28 mouse cellular contexts compared by ENCODE assay signal in genomic region chr7:99235657-99236056, GRCm38 (mm10). TPM values are rescaled to one million over a fixed set of nuclear protein-coding genes. Genes with fewer than 3 reads are reported as not detected.
A peak's percentile ranks its signal among the peaks of the same experiment; 100 is the strongest.
DNase-seq lines count a peak whose midpoint lies in the region; ATAC-seq lines count a peak whose summit lies in the region.
"Had no signal": no experiment of that assay in that cellular context is flagged by ENCODE, and none has a peak within 500 bp of the region (broad histone marks: within the 10 kb centered on the region; RNA-seq: fewer than 3 reads in every experiment).

No protein-coding gene starts in this region.

- no peak overlapping the region for H3K4me2 ChIP-seq in hindbrain, embryonic 11.5 days (replicated peaks; ENCODE audit: low read depth, low read length)
- H3K4me2 ChIP-seq: forebrain, embryonic 13.5 days; heart, embryonic 11.5 days; kidney, embryonic 15.5 days; liver, embryonic 12.5 days; midbrain, embryonic 13.5 days had no signal

- peaks cover 27% of the 10 kb centered on the region for H3K27me3 ChIP-seq in hindbrain, embryonic 10.5 days (ENCODE audit: insufficient read depth, poor library complexity, severe bottlenecking)
- H3K27me3 ChIP-seq in hindbrain, embryonic 11.5 days (ENCODE audit: control insufficient read depth, insufficient read depth, low read length) = no peaks in the 10 kb centered on the region
- H3K27me3 ChIP-seq in limb, embryonic 10.5 days (ENCODE audit: low read depth, poor library complexity, severe bottlenecking) = no peaks in the 10 kb centered on the region
- H3K27me3 ChIP-seq in midbrain, embryonic 10.5 days (ENCODE audit: low read depth, poor library complexity, severe bottlenecking) = peaks cover 24% of the 10 kb centered on the region

- H3K9me3 ChIP-seq in hindbrain, embryonic 10.5 days = no peaks in the 10 kb centered on the region
- H3K9me3 ChIP-seq in hindbrain, embryonic 11.5 days (ENCODE audit: control insufficient read depth, low read length) = no peaks in the 10 kb centered on the region
- H3K9me3 ChIP-seq in limb, embryonic 10.5 days (replicated peaks) = no peaks in the 10 kb centered on the region
- H3K9me3 ChIP-seq in midbrain, embryonic 10.5 days (replicated peaks) = no peaks in the 10 kb centered on the region
- H3K9me3 ChIP-seq: forebrain, embryonic 13.5 days; kidney, embryonic 15.5 days; liver, embryonic 12.5 days; midbrain, embryonic 13.5 days had no signal

- no peaks in the 10 kb centered on the region; the same call in 1 of the 2 replicates for H3K36me3 ChIP-seq in hindbrain, embryonic 10.5 days
- H3K36me3 ChIP-seq in hindbrain, embryonic 11.5 days (ENCODE audit: control insufficient read depth, insufficient read depth, low read length) = no peaks in the 10 kb centered on the region
- peaks cover 26% of the 10 kb centered on the region for H3K36me3 ChIP-seq in limb, embryonic 10.5 days
- H3K36me3 ChIP-seq in midbrain, embryonic 10.5 days = peaks cover 3% of the 10 kb centered on the region; the same call in 1 of the 2 replicates
- H3K36me3 ChIP-seq: kidney, embryonic 15.5 days; midbrain, embryonic 13.5 days had no signal

- peak overlapping the region; percentile 85; the same call in 1 of the 2 replicates for H3K27ac ChIP-seq in hindbrain, embryonic 10.5 days
- H3K27ac ChIP-seq in hindbrain, embryonic 11.5 days (ENCODE audit: low read depth, low read length) = no peak overlapping the region
- H3K27ac ChIP-seq in limb, embryonic 10.5 days = peak overlapping the region; percentile 91
- no peak overlapping the region for H3K27ac ChIP-seq in midbrain, embryonic 10.5 days (replicated peaks)
- H3K27ac ChIP-seq: forebrain, embryonic 13.5 days; hindbrain, postnatal 0 days; kidney, embryonic 15.5 days; liver, embryonic 12.5 days; midbrain, embryonic 13.5 days had no signal

- ATAC-seq in hindbrain, embryonic 11.5 days (ENCODE audit: low FRiP score) = no peak
- no peak for ATAC-seq in granulocyte monocyte progenitor cell, adult 5-6 weeks (replicated peaks; ENCODE audit: poor library complexity, severe bottlenecking)
- ATAC-seq: forebrain, embryonic 13.5 days; hindbrain, postnatal 0 days; liver, embryonic 12.5 days; midbrain, embryonic 13.5 days had no signal

- WGBS in hindbrain, embryonic 10.5 days = 59% methylated on average over 2 of the region's 2 CpGs
- 63% methylated on average over 2 of the region's 2 CpGs for WGBS in hindbrain, embryonic 11.5 days
- WGBS in limb, embryonic 10.5 days = 14% methylated on average over 2 of the region's 2 CpGs
- WGBS in midbrain, embryonic 10.5 days = 59% methylated on average over 2 of the region's 2 CpGs

- peaks cover 48% of the 10 kb centered on the region for H3K4me1 ChIP-seq in hindbrain, embryonic 10.5 days (replicated peaks)
- peaks cover 3% of the 10 kb centered on the region; the same call in 1 of the 2 replicates for H3K4me1 ChIP-seq in hindbrain, embryonic 11.5 days (replicated peaks; ENCODE audit: control insufficient read depth, insufficient read depth, low read length)
- peaks cover 51% of the 10 kb centered on the region for H3K4me1 ChIP-seq in limb, embryonic 10.5 days
- H3K4me1 ChIP-seq in midbrain, embryonic 10.5 days = peaks cover 52% of the 10 kb centered on the region

- DNase-seq in hindbrain, embryonic 10.5 days (ENCODE audit: low spot score) = no peak
- DNase-seq in hindbrain, embryonic 11.5 days (ENCODE audit: low spot score) = no peak
- DNase-seq in embryo, embryonic 9.5 days (ENCODE audit: extremely low spot score) = peak; percentile 36
- peak; percentile 58 for DNase-seq in limb, embryonic 10.5 days (ENCODE audit: low spot score)
- DNase-seq in midbrain, embryonic 10.5 days (ENCODE audit: low spot score) = no peak
- no peak for DNase-seq in left cerebral cortex, postnatal 4 days
- DNase-seq: adrenal gland, adult 2 months; cerebellum, adult 11-12 months; cerebellum, postnatal 14 days; heart, adult 11 months; kidney, adult 11 months; lung, adult 18-20 months; lung, postnatal 10 days had no signal

- no peak overlapping the region for H3K4me3 ChIP-seq in hindbrain, embryonic 10.5 days
- H3K4me3 ChIP-seq in hindbrain, embryonic 11.5 days (ENCODE audit: low read depth, low read length) = no peak overlapping the region
- no peak overlapping the region for H3K4me3 ChIP-seq in limb, embryonic 10.5 days
- H3K4me3 ChIP-seq in midbrain, embryonic 10.5 days = no peak overlapping the region
- H3K4me3 ChIP-seq: erythroblast, embryonic 14.5 days; forebrain, embryonic 13.5 days; kidney, embryonic 15.5 days; liver, embryonic 12.5 days; midbrain, embryonic 13.5 days had no signal

- intact Hi-C loops in left cerebral cortex, postnatal 4 days (cut with DNase I) = loop anchor here (5.0 kb wide), 1 partner anchor 83 kb away; no protein-coding TSS in a partner anchor

- no peak overlapping the region for H3K9ac ChIP-seq in hindbrain, embryonic 11.5 days (ENCODE audit: low read depth, low read length)
- H3K9ac ChIP-seq: forebrain, embryonic 13.5 days; kidney, embryonic 15.5 days; liver, embryonic 12.5 days; midbrain, embryonic 13.5 days had no signal

RNA-seq across cellular contexts. Expression of gene Mogat2, which starts 2.8 kb away (rescaled TPM):
- polyA plus RNA-seq in hindbrain, embryonic 10.5 days (2016; fragmentation: Nextera tagmentation; extraction: Ambion mirVana) = 21.2 and 31.5 TPM in 2 replicates
- polyA plus RNA-seq in hindbrain, embryonic 11.5 days (2014; fragmentation: Nextera tagmentation; extraction: Ambion mirVana) = 11.1 and 14.5 TPM in 2 replicates
- 78.6 and 124 TPM in 2 replicates for polyA plus RNA-seq in limb, embryonic 10.5 days (2016; fragmentation: Nextera tagmentation; extraction: Ambion mirVana)
- polyA plus RNA-seq in midbrain, embryonic 10.5 days (2016; fragmentation: Nextera tagmentation; extraction: Ambion mirVana) = 18.5 and 30.3 TPM in 2 replicates
- under 1 TPM in 1 of 2 experiments, not detected in 1; 0.26 TPM for total RNA-seq in left cerebral cortex, postnatal 4 days (2021)
- total RNA-seq in granulocyte monocyte progenitor cell, adult 5-6 weeks (2014; fragmentation: Nextera tagmentation) = 1.5 and 6.2 TPM in 2 replicates
- total RNA-seq in granulocyte monocyte progenitor cell, adult 5-6 weeks (2017) = 3.6 and 4.8 TPM in 2 replicates
- total RNA-seq: layer of hippocampus, adult 8-10 months; left cerebral cortex, adult 18-20 months; left cerebral cortex, postnatal 25 days; MEL; monocyte, adult 5-6 weeks; neutrophil, adult 5-6 weeks had no signal
- polyA plus RNA-seq: erythroblast, embryonic 14.5 days; testis, adult 2 months had no signal

RNA-seq across cellular contexts. Expression of gene Map6, which starts 31.6 kb away (rescaled TPM):
- 32.9 and 65.5 TPM in 2 replicates for polyA plus RNA-seq in hindbrain, embryonic 10.5 days (2016; fragmentation: Nextera tagmentation; extraction: Ambion mirVana)
- 49.6 and 51.8 TPM in 2 replicates for polyA plus RNA-seq in hindbrain, embryonic 11.5 days (2014; fragmentation: Nextera tagmentation; extraction: Ambion mirVana)
- polyA plus RNA-seq in limb, embryonic 10.5 days (2016; fragmentation: Nextera tagmentation; extraction: Ambion mirVana) = 3.1 and 5.4 TPM in 2 replicates
- polyA plus RNA-seq in midbrain, embryonic 10.5 days (2016; fragmentation: Nextera tagmentation; extraction: Ambion mirVana) = 27.9 and 39.5 TPM in 2 replicates
- 100 to 1,000 TPM; 277 to 282 TPM for total RNA-seq in left cerebral cortex, postnatal 4 days (2021)
- total RNA-seq in granulocyte monocyte progenitor cell, adult 5-6 weeks (2014; fragmentation: Nextera tagmentation) = not detected in 2 replicates
- not detected in 2 replicates for total RNA-seq in granulocyte monocyte progenitor cell, adult 5-6 weeks (2017)
- total RNA-seq: MEL; monocyte, adult 5-6 weeks had no signal
- polyA plus RNA-seq: erythroblast, embryonic 14.5 days had no signal

RNA-seq across cellular contexts. Expression of gene Dgat2, which starts 53.1 kb away (rescaled TPM):
- polyA plus RNA-seq in hindbrain, embryonic 10.5 days (2016; fragmentation: Nextera tagmentation; extraction: Ambion mirVana) = 13.1 and 15.0 TPM in 2 replicates
- 9.4 and 11.2 TPM in 2 replicates for polyA plus RNA-seq in hindbrain, embryonic 11.5 days (2014; fragmentation: Nextera tagmentation; extraction: Ambion mirVana)
- polyA plus RNA-seq in limb, embryonic 10.5 days (2016; fragmentation: Nextera tagmentation; extraction: Ambion mirVana) = 14.2 and 15.0 TPM in 2 replicates
- 10.9 and 13.6 TPM in 2 replicates for polyA plus RNA-seq in midbrain, embryonic 10.5 days (2016; fragmentation: Nextera tagmentation; extraction: Ambion mirVana)
- total RNA-seq in left cerebral cortex, postnatal 4 days (2021) = 10 to 100 TPM; 31.9 to 37.2 TPM
- total RNA-seq in granulocyte monocyte progenitor cell, adult 5-6 weeks (2014; fragmentation: Nextera tagmentation) = 9.6 and 13.9 TPM in 2 replicates
- 6.7 and 7.9 TPM in 2 replicates for total RNA-seq in granulocyte monocyte progenitor cell, adult 5-6 weeks (2017)

Comparison
In these comparisons a context has a peak if more than half of its experiments do, and no peak if none do; other contexts are left out.
1. H3K27ac ChIP-seq: peak in hindbrain, embryonic 10.5 days (single experiment) and limb, embryonic 10.5 days (single experiment); none in hindbrain, embryonic 11.5 days (single experiment) and midbrain, embryonic 10.5 days (single experiment).
2. DNase-seq: peak in embryo, embryonic 9.5 days (single experiment) and limb, embryonic 10.5 days (single experiment); none in hindbrain, embryonic 10.5 days (single experiment), hindbrain, embryonic 11.5 days (single experiment), midbrain, embryonic 10.5 days (single experiment) and left cerebral cortex, postnatal 4 days (single experiment).